Mouse (Mus musculus) adrenal gland, postnatal 25 days (tissue): ENCODE results near the gene Klk1b3. TPM values are rescaled to one million over a fixed set of nuclear protein-coding genes. Genes with fewer than 3 reads are reported as not detected.
"Not testable (repeated sequence)": the region's sequence is repeated elsewhere in the genome, so short reads cannot be mapped to it uniquely, and the experiment has no call there.

ENCODE experiments used
- DNase-seq: peaks from one replicate; pipeline ENCODE4 v3.0.0; 2021; ENCODE audit warnings: mixed read lengths
- long read RNA-seq: library from polyadenylated mRNA; stranded (forward); transcript quantifications from one replicate; pipeline ENCODE4 v2.0.0, GENCODE M21; 2021
- total RNA-seq: library from RNA; stranded (reverse); gene quantifications from 2 replicates; pipeline ENCODE4 v1.2.3, GENCODE M21; 2021

The Klk1b3 gene
- not detected in 2 replicates for total RNA-seq
- long read RNA-seq = 0 reads

DNA sequence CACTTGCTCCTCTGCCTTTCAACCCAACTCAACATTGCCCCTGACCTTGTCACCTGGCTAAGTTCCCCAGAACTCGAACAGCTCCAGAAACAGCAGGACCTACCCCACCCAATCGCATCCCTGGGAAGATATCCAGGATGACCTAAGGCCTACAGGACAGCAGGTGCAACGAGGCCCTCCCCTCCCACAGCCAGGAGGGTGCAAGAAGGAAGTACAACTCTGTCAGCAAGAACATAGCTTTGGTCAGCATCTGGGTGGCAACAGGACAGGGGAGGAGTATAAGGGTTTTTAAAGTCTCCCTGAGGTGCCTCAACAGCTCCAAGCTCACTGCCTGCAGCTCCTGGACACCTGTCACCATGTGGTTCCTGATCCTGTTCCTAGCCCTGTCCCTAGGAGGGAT, at the start of gene Klk1b3:
TSS of gene Klk1b3 (plus strand) at position 301 of the 400 bp plus-strand sequence.
- no peak for DNase-seq

DNA sequence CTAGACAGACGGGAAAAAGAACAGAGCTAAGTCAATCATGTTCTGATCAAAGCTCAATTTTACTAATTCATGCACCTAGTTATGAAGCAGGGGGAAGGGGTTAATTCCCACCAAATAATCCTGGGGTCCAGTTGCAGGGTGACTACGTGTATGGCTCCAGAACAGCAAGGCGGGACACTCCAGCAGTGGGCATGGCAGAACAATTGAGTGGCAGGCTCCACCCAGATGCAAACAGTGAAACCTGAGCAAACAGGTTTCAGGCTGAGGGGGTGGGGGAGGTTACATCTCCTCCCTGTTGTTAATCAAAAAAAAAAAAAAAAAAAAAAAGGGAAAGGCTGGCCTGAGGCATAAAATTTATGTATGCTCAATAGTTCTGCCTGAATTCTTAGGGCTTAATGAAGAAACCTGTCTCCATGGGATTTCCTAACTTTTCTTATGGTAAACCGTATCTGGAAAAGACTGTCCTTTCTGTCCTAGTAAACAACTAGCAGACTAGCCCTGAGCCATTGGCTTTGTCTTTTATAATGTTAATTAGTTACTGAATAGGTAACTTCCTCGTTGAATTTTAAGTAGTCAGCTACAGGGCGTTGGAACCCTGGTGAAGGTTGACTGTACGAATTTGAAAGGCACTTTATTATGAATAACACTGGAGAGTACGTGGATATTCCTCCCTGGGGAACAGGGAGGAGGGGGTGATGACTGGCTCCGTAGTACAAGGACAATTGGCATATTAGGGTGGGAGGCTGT, 18.5 kb upstream of the Klk1b3 start:
- DNase-seq = no peak

DNA sequence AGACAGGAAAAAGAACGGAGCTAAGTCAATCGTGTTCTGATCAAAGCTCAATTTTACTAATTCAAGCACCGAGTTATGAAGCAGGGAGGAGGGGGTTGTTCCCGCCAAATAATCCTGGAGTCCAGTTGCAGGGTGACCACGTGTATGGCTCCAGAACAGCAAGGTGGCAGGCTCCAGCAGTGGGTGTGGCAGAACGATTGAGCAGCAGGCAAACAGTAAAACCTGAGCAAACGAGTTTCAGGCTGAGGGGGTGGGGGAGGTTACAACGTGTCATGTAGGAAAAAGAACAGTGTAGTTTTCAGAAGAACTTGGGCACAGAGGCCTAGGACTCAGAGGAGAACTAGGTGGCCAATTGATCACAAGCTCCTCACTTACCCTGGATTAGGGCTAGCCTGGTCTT, 11.5 kb upstream of the Klk1b3 start:
- not testable (repeated sequence) for DNase-seq

DNA sequence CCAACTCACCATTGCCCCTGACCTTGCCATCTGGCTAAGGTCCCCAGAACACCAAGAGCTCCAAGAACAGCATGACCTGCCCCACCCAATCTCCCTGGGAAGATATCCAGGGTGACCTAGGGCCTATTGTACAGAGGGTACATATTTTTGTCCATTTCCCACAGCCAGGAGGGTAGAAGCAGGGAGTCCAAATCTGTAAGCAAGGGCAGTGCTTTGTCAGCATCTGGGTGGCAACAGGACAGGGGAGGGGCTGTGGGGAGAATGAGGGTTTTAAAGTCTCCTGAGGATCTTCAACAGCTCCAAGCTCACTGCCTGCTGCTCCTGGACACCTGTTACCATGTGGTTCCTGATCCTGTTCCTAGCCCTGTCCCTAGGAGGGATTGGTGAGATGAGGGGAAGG, 10.1 kb upstream of the Klk1b3 start, which contains the start of gene Klk1b24:
TSS of gene Klk1b24 (plus strand) at position 301 of the 400 bp plus-strand sequence.
- not testable (repeated sequence) for DNase-seq

DNA sequence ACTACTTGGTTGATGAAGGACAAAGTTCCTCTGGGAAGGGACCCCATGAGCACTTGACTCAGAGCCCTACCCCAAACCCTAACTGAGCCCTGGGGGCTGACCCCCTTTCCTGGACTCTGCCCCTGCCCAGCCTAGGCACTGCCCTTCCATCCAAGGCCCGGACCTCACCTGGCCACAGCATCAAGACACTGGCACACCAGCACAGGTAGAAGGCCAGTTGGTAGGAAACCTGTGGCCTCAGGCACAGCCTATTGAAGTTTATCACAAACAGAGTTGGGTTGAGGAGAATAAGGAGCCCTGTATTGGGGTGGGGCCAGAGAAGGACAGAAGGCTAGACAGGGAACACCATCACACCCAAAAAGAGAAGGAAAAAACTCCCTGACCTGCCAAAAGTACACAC, 4.5 kb upstream of the Klk1b3 start:
- not testable (repeated sequence) for DNase-seq

DNA sequence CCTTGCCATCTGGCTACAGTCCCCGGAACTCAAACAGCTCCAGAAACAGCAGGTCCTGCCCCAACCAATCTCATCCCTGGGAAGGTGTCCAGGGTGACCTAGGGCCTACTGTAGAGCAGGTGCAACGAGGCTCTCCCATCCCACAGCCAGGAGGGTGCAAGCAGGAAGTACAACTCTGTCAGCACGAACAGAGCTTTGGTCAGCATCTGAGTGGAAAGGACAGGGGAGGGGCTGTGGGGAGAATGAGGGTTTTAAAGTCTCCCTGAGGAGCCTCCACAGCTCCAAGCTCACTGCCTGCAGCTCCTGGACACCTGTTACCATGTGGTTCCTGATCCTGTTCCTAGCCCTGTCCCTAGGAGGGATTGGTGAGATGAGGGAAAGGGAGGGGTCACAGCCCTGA, 9.1 kb downstream of the Klk1b3 start, which contains the start of gene Klk1b4:
TSS of gene Klk1b4 (plus strand) at position 301 of the 400 bp plus-strand sequence.
- not testable (repeated sequence) for DNase-seq

DNA sequence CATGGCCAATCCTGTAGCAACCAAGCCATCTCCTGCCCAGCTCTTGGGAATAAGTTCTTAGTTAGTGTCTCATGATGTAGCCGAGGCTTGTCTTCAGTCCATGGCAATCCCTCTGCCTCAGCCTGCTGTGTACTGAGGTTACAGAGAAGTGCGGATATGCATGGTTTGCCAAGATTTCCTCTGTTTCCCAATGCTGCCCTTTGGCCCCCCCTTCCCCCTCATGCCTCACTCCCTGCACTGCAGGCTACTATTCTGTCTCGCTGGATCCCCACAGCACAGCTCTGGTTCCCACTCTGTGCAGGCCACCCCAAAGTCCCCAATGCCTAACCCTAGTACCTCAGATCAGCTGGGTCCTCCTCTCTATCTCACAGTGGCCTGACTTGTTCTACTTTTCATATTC, 10.3 kb downstream of the Klk1b3 start:
- DNase-seq = no peak

DNA sequence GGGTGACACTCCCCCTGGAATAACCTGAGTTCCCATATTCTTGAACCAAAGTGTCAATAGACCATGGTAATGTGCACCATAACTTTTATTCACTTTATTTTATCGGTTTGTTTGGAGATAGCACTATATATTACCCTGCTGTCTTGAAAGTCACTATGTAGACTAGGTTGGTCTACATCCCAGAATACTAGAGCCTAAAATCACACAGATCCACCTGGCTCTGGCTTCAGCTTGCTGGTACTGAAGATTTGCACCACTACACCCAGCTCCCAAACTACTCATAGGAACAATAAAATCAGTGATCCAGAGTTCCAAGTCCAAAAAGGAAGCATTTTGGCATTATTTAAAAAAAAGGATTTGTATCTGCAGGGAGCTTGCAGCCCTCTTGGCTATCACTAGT, 17.7 kb downstream of the Klk1b3 start, which contains the start of gene Klk1b5:
TSS of gene Klk1b5 (plus strand) at position 301 of the 400 bp plus-strand sequence.
- no peak for DNase-seq

DNA sequence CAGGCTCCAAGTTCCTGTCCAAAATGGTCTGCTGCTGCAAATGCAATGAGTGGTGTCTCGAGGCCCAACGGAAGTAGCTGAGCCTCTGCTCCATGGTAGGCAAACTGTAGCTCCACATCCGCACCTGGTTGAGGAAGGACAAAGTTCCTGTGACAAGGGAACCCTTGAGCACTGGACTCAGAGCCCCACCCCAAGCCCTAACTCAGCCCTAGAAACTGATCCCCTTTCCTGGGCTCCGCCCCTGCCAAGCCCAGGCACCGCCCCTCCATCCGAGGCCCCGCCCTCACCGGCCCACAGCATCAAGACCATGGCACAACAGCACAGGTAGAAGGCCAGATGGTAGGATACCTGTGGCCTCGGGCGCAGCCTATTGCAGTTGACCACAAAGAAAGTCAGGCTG, 23.6 kb downstream of the Klk1b3 start:
- not testable (repeated sequence) for DNase-seq

DNA sequence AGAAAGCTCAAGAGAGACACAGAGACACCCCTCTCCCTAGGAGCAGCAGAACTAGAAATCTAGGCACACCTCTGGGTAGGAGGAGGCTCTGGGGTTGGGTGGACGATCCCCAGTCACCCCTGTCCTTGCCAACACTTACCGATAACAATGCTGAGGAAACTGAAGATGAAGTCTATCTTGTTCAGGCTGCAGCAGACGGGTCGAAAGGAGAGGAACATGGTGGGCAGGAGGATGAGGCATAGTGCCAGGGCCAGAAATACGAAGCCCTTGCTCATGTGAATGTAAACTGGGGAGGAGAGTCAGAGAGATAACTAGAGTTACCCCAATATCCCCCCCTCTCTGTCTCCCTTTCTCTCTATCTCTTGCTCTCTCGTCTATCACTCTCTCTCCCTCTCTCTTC, 24.3 kb downstream of the Klk1b3 start:
- not testable (repeated sequence) for DNase-seq

DNA sequence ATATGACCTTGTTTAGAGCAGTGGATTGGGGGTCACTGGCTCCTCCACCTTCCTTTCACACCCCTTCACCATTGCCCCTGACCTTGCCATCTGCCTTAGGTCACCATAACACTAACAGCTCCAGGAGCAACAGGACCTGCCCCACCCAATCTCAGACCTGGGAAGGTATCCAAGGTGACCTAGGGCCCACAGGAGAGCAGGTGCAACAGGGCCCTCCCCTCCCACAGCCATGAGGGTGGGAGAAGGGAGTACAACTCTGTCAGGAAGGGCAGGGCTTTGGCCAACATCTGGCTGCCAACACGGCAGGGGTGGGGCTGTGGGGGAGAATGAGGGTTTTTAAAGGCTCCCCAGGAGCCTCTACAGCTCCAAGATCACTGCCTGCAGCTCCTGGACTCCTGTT, 27.1 kb downstream of the Klk1b3 start, which contains the start of gene Klk1:
TSS of gene Klk1 (plus strand) at position 285 of the 400 bp plus-strand sequence.
- no peak for DNase-seq

DNA sequence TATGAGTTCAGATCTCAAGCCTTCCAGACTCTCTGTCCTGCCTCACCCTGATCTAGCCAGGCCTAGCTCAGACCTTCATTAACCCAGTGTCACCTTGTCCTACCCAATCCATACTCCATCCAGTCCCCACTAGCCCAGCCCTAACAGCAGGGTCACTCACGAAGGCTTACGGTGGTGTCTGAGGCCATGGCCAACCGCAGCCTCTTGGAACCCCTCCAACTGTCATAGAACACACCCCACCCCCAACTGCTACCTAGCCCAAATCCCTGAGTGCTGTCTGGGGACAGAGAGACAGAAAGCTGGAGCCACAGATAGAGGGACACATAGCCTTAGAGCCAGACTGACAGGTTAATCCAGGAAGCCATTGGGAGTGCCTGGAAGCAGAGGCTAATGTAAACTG, 37.9 kb downstream of the Klk1b3 start, which contains the start of gene Gm36864:
TSS of gene Gm36864 (plus strand) at position 269 of the 400 bp plus-strand sequence.
- DNase-seq = no peak

DNA sequence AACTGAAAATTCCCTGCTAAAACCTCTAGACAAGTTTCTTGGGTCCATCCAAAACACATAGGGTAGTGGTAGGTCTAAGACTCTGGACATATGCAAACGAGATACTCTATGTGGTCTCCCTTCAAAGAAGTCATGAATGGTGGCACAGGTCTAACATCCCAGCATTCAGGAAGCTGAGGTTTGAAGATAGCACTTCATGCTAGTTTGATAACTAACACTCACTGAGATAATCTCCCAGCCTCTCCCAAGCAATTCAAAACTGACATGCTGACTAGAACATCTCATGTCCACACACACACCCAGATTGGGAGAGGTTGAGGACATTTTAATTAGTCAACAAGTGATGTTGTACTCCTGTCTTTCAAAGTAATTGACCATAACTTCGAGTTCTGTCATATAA, 41.9 kb downstream of the Klk1b3 start:
- no peak for DNase-seq

DNA sequence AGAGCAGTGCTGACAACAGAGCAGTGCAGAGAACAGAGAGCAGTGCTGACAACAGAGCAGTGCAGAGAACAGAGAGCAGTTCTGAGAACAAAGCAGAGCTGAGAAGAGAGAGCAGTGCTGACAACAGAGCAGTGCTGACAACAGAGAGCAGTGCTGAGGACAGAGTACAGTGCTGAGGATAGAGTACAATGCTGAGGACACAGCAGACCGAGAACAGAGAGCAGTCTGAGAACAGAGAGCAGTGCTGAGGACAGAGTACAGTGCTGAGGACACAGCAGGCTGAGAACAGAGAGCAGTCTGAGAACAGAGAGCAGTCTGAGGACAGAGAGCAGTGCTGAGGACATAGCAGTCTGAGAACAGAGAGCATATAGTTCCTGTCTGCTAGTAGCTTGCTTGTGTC, 42.7 kb downstream of the Klk1b3 start:
- no peak for DNase-seq

DNA sequence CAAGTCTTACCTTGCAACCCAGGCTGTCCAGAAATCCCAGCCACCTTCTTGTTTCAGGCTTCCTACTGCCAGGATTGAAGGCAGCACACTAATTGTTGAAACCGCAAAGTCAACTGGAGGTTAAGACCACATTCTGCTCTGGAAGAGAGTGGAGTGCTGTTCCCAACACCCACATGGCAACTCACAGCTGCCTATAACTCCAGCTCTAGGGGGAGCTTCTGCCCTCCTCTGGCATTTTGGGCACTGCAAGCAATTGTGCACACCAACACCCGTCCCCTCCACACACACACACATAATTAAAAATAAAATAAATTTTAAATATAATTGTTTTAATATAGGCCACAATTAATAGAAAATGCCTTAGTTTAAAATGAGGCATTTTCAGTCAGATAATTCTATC, 43.2 kb downstream of the Klk1b3 start:
- no peak for DNase-seq

DNA sequence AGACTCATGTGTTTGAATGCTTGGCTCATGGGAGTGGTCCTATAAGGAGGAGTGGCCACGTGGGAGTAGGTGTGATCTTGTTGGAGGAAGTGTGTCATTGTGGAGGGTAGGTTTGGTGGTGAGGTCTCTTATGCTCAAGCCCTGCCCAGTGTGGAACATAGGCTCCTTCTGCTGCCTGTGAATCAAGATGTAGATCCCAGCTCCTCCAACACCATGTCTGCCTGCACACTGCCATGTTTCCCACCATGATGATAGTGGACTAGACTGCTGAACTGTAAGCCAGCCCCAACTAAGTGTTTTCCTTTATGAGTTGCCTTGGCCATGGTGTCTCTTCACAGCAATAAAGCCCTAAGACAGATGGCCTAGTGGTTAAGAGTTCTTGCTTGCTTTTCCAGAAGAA, 46.1 kb downstream of the Klk1b3 start:
- no peak for DNase-seq

DNA sequence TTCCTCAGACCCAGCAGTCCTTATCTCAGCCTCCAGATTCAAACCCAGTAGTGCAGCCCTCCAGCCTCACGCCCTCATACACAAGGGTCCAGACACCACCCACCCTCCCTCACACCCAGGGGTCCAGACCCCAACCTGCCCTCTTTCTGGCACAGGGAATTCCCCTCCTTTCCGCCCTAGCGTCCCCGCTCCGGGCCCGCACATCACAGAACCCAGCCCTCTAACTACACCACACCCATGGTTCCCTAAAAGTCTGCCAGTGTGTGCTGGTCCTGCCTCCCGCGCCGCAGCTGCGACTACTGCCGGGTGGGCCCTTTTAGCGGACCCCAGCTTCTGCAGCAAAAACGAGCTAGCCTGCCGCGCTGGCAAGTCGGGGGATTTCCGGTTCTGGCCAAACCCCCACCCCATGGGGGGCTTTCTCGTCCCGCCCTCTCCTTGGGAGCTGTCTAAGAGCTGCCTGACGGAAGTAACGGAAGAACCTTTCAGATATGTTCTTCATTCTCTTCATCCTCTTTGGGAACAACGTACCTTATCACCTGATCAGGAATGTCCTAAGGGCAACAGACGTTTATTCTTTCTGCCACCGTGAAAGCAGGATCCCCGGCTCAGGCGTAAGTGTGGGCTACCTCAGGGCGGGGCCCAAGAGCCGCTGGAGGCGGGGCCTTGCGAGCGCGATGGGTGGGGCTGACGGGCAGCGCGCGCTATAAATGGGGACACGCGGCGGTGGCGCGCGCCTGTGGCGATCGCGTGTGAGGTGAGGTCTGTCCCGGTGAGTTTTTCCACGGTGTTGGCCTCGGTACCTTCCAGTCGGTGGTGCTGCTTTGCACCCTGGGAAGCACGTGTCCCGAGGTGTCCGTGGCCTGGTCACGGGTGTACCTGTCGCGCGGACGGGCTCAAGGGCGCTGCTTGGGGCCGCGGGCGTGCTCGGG, 48.3 kb downstream of the Klk1b3 start, which contains the start of the genes 1700028J19Rik and 2410002F23Rik:
TSS of gene 1700028J19Rik (minus strand) at position 641 of the 929 bp plus-strand sequence.
TSS of gene 2410002F23Rik (plus strand) at position 668 of the 929 bp plus-strand sequence.
- peak; percentile 90 for DNase-seq

DNA sequence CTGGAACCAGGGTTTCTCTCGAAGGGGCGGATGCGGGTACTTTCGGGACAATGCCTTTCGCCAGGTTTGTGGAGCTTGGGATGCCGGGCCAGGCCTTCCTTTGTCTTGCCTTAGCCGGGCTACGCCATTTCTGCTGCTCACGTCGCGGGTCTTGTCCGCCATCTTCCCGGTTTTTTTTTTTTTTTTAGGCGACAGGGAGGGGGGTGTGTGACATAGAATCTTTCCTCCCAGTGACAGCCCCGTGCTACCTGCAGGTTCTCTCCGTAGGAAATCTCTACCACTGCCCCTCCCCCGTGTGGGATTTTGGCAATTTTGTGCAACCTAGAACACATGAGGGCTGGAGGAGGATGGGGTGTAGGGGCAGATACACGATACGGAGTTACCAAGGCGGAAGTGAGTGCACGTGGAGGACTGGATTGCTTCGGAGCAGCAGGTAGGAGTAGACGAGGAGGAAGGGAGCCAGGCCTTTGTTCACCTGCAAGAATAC, 49.0 kb downstream of the Klk1b3 start:
- DNase-seq = no peak

DNA sequence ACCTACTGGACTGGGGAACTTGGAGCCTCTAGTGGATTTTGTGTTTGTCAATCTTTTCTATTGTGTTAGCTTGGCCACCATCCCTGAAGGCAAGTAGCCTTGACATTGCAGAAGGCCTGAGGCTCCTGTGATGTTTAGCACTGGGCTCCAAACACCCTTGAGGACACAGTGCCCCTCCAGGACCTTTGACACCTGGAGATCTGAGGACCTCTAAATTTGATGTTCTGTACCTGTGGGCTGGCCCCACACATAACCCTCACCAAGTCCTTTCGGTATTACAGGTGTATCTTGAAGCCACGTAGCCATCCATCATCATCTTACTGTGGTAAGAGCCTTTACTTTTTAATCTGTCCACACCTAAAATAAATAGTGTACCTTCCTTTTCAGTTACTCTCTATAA, 50.0 kb downstream of the Klk1b3 start:
- no peak for DNase-seq

DNA sequence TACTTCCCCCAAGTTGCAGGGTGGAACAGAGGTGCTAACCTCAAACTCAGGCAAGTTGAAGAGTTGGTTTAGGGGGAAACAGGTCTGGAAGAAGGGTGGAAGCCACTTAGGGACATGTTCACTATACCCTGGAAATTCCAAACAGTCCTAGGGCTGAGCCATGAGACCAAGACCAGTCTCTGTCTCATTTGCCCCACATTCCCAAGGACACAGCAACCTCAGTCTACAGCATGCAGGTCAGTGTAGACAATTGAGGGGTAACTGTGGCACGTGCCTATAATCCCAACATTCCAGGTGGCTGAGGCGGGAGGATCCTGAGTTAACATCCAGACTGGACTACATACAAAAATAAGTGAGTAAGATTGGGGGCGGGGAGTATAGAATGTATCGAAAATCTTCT, 51.3 kb downstream of the Klk1b3 start:
- no peak for DNase-seq

DNA sequence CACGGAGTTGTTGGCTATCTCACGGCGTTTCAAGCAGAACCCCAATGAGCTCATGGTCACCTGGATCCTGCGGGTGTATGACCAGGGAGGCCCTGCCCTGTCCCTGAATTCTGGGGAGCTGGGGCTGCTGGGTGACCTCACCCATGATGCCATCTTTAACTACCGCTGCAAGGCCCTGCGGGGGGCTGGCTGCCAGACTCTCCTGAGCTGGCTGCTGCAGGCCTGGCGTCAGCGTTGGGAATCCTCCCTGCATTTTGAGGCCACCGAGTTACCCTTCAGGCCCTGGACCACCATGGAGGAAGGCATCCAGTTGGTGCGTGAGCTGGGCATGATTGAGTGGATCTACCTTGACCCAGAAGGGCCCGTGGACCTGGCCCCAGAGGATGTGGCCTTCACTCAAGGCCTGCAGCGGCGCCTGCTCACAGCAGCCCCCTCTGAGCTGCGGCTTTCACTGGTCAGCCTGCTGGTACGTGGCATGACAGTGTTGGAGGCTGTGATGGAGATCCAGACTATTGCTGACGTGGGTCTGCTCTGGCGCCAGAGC, 52.8 kb downstream of the Klk1b3 start:
- DNase-seq = peak; percentile 67
